Mouse (Mus musculus) adrenal gland, postnatal 14 days (tissue): ENCODE measurements around the gene Srpk2. TPM values are rescaled to one million over a fixed set of nuclear protein-coding genes. Genes with fewer than 3 reads are reported as not detected.
"Not testable (repeated sequence)": the region's sequence is repeated elsewhere in the genome, so short reads cannot be mapped to it uniquely, and the experiment has no call there.

Experiments
- DNase-seq: peaks from one replicate; pipeline ENCODE4 v3.0.0; 2021; ENCODE audit warnings: mixed read lengths
- total RNA-seq: library from RNA; stranded (reverse); gene quantifications from 2 replicates; pipeline ENCODE4 v1.2.3, GENCODE M21; 2021

Srpk2 gene
- total RNA-seq, 1 experiment from 2014 or later, result 43.1 TPM

DNA sequence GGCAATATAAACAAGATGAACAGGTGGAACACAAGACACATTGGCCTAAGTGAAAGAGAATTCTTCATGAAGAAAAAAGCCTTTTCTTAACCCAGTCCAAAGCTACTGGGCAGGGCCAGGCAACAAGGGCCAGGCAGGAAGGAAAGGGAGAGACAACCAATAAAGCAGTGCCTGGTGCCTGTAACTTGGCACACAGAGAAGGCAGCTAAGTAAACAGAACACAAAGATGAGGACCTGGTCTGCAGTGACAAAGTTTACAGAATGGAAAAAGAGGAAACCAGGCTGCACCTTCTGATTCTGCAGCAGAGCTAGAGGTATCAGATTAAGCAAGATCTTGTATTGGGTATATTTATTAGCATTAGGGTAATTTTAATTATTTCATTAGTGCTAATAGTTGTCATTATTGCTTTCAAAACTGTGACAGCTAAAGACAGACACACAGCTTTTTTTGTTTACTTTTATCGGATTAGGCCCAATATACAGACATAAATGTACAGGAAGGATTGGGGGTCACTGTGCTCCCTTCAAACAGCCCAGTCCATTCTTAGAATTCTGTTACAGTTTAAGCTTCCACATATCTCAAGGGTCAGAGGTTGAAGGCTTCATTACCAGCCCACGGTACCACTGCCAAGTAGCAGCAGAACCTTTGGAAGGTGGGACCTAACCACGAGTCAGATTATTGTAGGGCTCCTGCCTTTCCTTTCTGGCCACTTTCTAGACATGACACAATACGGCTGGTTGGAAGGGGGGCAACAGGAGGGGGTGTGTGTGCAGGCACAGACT, 121.9 kb downstream of the Srpk2 start:
- no peak for DNase-seq

- DNase-seq, result no peak
Measured at GRCm38 (mm10) chr5:23561227-23561626, 123.2 kb downstream of the Srpk2 start.

DNA sequence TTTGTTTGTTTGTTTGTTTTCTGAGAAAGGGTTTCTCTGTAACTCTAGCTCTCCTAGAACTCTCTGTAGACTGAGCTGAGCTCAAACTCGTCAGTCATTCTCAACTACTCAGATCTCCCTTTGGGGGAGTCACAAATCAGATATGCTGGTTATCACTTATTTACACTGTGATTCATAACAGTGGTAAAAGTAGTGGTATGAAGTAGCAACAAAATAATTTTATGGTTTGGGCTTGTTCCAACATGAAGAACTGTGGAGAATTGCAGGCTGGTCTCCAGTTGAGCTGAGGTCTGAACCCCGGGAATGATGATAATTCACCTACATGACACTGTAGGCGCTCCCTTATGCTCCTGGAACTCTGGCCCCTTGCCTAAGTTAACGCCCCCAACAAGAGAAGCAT, 124.2 kb downstream of the Srpk2 start:
- no peak for DNase-seq

- no peak for DNase-seq
Measured at GRCm38 (mm10) chr5:23556007-23556770, 128.2 kb downstream of the Srpk2 start.

DNA sequence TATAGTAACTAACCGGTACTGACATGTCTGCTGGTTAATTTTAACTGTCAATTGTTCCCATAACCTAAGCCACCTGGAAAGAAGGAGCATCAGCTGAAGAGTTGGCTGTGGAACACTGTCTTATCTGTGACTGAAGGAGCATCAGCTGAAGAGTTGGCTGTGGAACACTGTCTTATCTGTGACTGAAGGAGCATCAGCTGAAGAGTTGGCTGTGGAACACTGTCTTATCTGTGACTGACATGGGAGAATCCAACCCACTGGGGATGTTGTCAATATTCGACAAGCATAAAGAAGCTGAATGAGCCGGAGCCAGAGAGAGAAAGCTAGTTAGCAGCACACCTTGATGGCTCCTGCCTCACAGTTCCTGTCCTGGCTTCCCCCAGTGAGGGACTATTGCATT, 131.1 kb downstream of the Srpk2 start:
- DNase-seq, result not testable (repeated sequence)

GRCm38 (mm10) chr5:23551687-23552086, 132.7 kb downstream of the Srpk2 start:
- peak; percentile 14 for DNase-seq

- no peak for DNase-seq
Measured at GRCm38 (mm10) chr5:23535692-23536091, 148.7 kb downstream of the Srpk2 start.

GRCm38 (mm10) chr5:23531541-23532096, 152.8 kb downstream of the Srpk2 start:
- DNase-seq, result no peak

GRCm38 (mm10) chr5:23531100-23531499, 153.3 kb downstream of the Srpk2 start:
- no peak for DNase-seq

DNA sequence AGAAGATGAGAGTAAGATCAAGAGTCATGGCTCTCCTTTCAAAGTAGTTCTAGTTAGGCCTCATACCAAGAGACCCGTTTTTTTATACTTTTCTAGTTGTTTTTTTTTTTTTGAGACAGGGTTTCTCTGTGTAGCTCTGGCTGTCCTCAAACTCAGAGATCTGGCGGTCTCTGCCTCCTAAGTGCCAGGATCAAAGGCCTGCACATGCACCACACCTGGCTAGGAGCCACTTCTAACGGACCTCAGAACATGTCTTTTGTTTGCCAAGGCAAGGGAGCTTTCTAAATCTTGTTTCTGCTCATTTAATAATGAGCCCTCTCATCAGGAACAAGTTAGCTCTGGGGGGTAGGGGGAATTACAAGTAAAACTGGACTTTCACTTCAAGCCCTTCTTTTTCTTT, 159.8 kb downstream of the Srpk2 start:
- no peak for DNase-seq

DNA sequence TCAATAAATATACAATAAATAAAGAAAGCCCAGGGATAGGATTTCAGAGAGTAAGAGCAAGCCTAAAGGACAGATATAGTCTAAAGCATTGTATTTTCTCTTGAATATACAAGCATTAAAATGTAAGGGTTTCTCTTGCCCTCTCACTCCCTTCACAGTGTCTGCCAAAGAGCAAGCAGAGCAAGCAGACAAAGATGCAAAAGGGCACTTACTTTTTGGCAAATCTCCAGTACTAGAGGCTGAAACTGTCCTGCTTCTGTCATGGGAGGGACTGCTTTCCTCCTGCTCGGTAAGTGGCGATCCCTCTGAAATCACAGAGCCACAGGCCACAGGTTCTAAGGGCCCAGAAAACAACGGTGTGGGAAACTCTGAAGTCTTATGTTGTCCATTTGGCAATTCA, 160.5 kb downstream of the Srpk2 start:
- DNase-seq, result no peak

- DNase-seq, result no peak
Measured at GRCm38 (mm10) chr5:23521645-23522044, 162.8 kb downstream of the Srpk2 start.

GRCm38 (mm10) chr5:23519679-23520078, 164.7 kb downstream of the Srpk2 start:
- no peak for DNase-seq

DNA sequence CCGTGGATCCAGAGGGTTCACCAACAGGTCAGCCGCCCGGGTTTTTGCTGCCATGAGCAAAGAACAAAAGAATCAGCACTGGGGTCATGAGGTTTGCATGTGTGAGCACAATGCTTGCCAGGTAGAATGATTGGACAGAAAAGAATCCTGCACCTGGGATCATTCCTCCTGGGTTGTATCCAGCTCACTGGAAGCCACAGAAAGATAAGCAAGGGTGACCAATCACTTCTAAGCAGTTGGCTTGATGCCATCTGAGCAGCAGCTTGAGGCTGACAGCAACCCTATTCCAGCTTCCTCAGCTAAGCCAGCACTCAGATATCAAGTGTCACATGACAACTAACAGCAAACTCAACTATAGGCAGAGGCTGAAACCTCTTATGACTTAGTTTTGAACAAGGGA, 165.7 kb downstream of the Srpk2 start:
- DNase-seq, result peak; percentile 56

DNA sequence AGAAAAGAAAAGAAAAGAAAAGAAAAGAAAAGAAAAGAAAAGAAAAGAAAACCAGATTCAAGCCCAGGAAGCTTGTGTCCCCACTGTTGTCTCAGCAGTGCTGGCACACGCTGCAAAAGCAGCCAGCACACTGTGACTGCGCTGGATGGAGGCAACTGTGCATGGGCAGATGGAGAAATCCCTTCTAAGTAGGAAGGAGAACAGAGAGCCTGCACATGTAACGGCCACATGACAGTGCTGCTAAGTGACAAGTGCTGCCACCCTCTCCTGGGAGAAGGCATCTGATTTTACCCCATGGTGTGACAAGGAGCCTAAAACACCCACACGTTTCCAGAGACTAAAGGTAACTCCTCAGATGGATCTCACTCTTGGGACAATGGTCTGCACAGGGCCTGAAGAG, 166.6 kb downstream of the Srpk2 start:
- DNase-seq, result no peak

- no peak for DNase-seq
Measured at GRCm38 (mm10) chr5:23516962-23517361, 167.5 kb downstream of the Srpk2 start.

- no peak for DNase-seq
Measured at GRCm38 (mm10) chr5:23515038-23515437, 169.4 kb downstream of the Srpk2 start.

DNA sequence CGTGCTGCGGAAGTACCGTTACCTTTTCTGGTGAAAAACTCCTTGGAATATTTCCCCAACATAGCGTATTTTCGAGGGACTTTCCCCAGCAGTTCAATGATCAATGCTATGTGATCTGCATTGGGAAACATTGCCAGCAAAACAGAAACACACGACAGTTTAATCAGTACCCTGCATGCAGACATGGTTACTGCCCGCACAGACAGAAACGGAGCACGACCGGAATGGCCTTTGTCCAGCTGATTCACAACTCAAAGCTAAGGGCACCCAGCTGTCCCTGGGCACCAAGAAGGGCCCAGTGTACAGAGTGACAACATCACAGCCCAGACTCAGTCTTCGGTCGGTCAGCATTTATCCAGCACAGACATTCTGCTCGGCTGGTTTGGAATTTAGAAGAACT, 170.9 kb downstream of the Srpk2 start:
- DNase-seq, result no peak

GRCm38 (mm10) chr5:23512556-23512955, 171.9 kb downstream of the Srpk2 start:
- DNase-seq, result no peak

DNA sequence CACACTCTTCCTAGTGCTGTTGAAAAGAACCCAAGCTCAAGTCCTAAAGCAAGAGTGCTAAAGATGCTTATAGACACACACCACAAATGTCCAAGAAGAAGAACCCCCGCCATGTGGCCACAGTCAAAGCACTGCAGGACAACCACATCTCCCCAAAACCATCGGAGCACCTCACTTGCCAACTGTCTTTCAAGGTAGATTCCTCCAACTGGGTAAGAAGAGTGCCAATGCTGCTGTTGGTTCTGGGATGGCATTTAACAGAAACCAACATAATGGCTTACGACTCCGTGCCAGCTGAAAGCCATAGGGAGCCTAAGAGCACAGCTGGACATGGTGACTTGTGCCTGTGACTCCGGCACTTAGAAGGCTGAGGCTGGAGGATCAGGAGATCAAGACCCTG, 173.0 kb downstream of the Srpk2 start:
- no peak for DNase-seq

GRCm38 (mm10) chr5:23508630-23509029, 175.8 kb downstream of the Srpk2 start:
- no peak for DNase-seq

DNA sequence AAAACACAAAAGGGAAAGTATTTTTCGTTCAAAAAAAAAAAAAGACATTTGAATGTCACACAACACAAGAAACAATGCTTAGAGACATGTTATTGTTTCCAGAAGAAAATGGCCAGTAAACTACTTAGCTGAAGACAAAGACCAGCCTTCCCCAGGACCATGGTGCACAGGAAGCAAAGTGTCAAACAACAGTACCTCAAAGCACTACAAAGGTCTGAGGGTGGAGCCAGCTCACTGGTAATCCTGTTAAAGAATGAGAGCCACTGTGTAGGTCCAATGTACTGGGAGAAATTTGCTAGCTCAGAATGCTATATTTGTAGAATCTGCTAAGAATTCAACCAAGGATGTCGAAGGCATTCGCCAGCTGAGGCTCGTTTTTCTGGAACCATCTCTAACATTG, 177.2 kb downstream of the Srpk2 start:
- no peak for DNase-seq

- DNase-seq, result no peak
Measured at GRCm38 (mm10) chr5:23505578-23505977, 178.8 kb downstream of the Srpk2 start.
